Mouse (Mus musculus) brown adipose tissue, adult 24 weeks (tissue): ENCODE measurements around the gene Atg4b. TPM values are rescaled to one million over a fixed set of nuclear protein-coding genes. Genes with fewer than 3 reads are reported as not detected.
"Not testable (repeated sequence)": the region's sequence is repeated elsewhere in the genome, so short reads cannot be mapped to it uniquely, and the experiment has no call there.

Experiments used
- H3K27ac ChIP-seq: fragments of 200-500 bp; replicated peaks from 2 replicates; pipeline ENCODE4 v1.5.1; 2012; ENCODE audit warnings: low read depth, mild to moderate bottlenecking, low read length
- H3K4me1 ChIP-seq: fragments of 200-500 bp; 2 replicates; pipeline ENCODE4 v1.6.1; 2012; ENCODE audit warnings: low read length, mixed read lengths; ENCODE audit not compliant: control insufficient read depth, insufficient read depth, insufficient read length
- H3K4me3 ChIP-seq: fragments of 200-500 bp; 2 replicates; pipeline ENCODE4 v1.5.1; 2012; ENCODE audit warnings: low read depth, mild to moderate bottlenecking, low read length, moderate library complexity; ENCODE audit not compliant: insufficient read depth
- polyA plus RNA-seq: library from polyadenylated mRNA; stranded (reverse); fragments of >200 nt; gene quantifications from 2 replicates; pipeline ENCODE4 v1.2.4, GENCODE M21; 2012; ENCODE audit not compliant: missing spikeins, insufficient read depth, insufficient read length

Gene Atg4b
- polyA plus RNA-seq, 1 experiment, result 43.4 TPM

DNA sequence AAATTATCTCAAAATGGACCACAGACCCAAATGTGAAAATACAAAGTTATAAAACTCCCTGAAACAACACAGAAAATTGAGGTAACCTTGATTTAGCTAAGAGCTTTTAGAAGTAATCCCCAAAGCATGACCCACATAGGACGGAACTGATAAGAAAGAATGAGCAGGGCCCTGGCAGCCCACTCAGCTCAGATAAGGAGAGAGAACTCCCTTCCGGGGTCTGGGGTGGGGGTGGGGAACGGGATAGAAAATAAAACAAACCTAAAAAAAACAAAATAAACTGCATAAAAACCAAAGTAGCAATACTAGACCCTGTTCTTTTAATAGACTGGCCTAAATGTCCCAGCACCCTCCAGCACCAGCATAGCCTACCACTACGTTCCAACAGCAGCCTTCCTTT lies 9.3 kb upstream of the Atg4b start:
- H3K4me3 ChIP-seq, result no peak overlapping the region
- no peak overlapping the region for H3K27ac ChIP-seq
- peaks cover 6% of the 10 kb centered on the region for H3K4me1 ChIP-seq

DNA sequence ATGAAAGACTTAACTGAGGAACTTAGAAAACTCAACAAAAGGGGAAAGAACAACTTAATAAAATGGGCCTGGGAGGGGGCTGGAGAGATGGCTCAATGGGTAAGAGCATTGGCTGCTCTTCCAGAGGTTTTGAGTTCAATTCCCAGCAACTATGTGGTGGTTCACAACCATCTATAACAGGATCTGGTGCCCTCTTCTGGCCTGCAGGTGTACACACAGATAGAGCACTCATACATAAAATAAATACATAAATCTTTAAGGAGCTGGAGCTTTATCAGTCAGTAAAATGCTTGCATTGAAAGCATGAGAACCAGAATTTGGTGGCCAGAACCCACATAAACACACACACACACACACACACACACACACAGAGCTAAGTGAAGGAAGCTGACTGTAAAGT lies 8.4 kb upstream of the Atg4b start:
- no peak overlapping the region for H3K27ac ChIP-seq
- no peak overlapping the region for H3K4me3 ChIP-seq
- H3K4me1 ChIP-seq, result peaks cover 6% of the 10 kb centered on the region

DNA sequence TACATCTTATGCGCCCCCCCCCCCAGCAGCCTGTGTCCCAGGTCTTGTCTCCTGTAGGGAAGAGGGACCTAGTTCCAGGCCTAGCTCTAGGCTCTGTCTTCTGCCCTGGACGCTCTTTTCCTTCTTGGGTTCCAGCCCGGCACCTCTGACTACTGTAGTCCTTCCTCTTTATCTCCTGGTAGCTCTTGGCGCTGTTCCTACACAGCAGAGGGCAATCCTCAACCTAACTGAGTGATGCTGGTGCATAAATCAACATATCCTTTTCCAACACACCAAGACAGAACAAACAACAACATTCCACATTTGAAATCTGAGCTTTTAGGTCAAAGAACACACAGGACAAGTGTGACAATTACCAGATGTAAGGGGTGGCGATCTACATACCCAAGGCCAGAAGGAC lies 5.1 kb upstream of the Atg4b start:
- peaks cover 6% of the 10 kb centered on the region for H3K4me1 ChIP-seq
- no peak overlapping the region for H3K4me3 ChIP-seq
- no peak overlapping the region for H3K27ac ChIP-seq

DNA sequence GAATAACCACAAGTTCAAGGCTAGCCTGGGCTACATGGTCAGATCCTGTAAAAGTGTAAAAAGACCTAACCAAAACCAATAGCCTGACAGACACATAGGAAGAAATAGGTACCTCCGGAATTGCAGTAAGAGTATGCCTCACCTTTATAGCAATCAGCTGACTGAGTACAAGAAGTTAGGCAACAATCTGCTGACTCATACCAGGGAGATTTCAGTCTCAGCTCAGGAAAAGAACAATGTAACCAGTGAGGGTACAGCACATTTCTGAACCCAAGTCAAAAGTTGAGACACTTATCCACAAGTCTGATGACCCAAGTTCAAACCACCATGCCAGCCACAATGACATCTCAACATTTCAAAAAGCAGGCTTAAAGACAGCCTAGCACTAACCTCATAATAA lies 2.8 kb upstream of the Atg4b start:
- Histone ChIP-seq H3K4me1 (peaks cover 8% of the 10 kb centered on the region), H3K4me3 (no peak overlapping the region), H3K27ac (no peak overlapping the region)

DNA sequence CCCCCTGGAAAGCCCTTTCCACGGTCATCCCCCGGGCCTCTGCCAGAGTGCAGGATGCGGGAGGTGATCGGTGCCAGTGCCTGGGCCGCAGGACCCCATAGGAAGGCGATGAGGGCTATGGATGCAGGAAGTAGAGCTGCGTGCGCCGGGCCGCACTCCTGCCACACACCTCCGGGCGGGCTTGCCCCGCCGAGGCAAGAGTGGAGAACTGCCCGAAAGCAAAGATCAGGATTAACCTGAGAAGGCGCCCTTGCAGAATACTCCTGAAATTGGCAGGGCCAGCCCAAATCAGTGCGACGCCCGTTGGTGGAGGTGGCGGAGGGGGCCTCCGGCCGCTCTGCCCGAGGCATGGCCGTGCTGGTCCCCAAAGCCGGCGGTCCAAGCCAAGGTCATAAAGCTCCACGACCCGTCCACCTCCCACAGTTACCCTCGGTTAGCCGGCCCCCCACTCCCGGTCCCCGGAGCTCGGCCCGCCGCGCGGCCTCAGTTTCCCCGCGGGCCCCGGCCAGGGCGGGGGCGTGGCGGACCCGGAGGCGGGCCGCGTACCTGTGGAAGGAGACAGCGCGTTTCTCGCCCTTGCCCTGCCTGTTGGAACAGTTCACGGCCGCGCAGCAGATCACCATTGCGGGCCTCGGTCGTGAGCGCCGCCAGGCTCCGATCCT lies 2.7 kb downstream of the Atg4b start:
- Histone ChIP-seq H3K27ac (peak overlapping the region; percentile 43; the same call in 1 of the 2 replicates), H3K4me1 (peaks cover 7% of the 10 kb centered on the region; the same call in 1 of the 2 replicates), H3K4me3 (peak overlapping the region; percentile 91)

DNA sequence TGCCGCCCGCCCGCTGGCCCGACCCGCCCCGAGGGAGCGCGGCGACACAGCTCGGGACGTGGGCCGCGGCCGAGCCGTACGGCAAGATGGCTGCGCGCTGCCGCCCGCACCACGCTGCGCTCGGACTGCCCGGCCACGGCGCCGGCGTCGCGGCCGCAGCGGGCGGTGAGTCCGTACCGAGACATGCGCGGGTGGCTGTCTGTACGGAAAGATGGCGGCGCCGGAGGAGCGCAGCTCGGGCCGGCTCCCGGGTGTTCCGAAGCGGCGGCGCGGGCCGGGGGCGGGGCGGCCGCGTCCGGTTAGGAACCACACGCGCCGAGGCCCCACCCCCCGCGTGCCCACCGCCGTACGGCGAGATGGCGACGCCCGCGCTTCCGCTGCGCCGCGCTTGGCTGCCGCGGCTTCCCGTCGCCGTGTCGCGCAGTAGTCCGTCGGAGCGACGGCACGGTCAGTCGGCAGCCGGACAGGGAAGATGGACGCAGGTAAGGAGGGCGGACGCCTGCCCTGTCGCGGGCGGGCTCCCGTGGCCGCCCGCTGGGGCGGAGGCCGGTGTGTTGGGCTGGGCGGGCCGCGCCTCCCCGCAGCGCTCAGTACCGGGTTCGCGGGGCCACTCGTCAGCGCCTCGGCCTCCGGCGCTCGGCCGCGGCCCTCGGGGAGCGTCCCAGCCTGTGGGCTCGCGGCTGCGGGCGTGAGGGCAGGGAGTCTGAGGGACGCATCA lies 3.4 kb downstream of the Atg4b start, which contains the start of gene Thap4:
Gene Thap4, minus strand, starts transcription at position 292 of the 718 bp plus-strand sequence.
- peak within 1 kb of the TSS; percentile 91 for H3K4me3 ChIP-seq
- peak within 1 kb of the TSS; percentile 43; the same call in 1 of the 2 replicates for H3K27ac ChIP-seq
- H3K4me1 ChIP-seq, result peaks cover 7% of the 10 kb centered on the region; the same call in 1 of the 2 replicates

DNA sequence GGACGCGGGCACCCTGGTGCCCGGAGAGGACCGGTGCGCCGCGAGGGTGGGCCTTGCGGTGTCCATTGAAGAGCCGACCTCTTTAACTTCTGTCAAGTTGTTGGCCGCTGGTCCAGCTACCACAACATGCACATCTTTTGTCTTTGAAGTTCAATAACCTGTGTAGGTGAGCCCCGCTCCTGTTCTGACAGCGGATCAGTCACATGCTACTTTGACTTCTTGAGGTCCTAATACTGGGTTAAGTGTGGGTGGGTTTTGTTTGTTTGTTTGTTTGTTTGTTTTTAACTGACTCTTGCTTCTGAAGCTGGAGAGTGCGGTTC lies 4.0 kb downstream of the Atg4b start:
- Histone ChIP-seq H3K4me3 (peak overlapping the region; percentile 91), H3K27ac (0 out of 2 replicates have a peak overlapping the region, but pooled peaks have one; percentile 13), H3K4me1 (peaks cover 7% of the 10 kb centered on the region; the same call in 1 of the 2 replicates)

DNA sequence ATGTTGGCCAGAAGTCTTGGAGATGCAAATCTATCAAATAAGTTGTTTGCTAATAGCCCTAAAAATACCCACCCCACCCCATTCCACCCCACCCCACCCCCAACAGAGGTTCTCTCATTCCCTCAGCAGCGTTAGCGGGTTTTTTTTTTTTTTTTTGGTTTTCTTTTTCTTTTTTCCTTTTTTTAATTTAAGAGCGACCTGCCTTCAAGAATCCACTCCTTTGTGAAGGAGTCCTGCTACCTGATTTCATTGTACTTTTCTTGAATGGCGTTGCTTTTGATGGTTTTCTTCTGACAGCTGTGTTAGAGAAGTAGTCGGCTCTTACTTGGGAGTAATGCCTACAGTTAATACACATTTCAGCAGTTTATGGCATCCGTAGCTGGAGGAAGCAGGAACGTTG lies 4.3 kb downstream of the Atg4b start:
- Histone ChIP-seq H3K27ac (no peak overlapping the region), H3K4me1 (peaks cover 7% of the 10 kb centered on the region; the same call in 1 of the 2 replicates), H3K4me3 (peak overlapping the region; percentile 91)

DNA sequence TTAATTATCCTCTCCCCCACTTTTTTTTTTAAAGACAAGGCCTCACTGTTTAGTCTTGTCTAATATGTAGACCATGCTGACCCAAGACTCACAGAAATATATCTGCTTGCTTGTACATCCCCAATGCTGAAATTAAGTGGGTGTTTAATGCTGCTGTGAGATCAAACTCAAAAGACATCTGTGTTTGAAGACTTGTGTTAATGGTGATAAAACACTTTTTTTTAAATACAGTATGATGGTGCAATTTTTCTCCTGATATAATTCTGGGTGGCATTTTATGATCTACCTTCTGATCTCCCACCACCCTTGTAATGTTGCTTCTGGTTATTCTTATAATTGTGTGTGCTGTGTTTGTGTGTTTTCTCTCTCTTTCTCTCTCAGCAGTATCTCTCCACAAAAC lies 4.9 kb downstream of the Atg4b start:
- no peak overlapping the region for H3K27ac ChIP-seq
- H3K4me3 ChIP-seq, result no peak overlapping the region

DNA sequence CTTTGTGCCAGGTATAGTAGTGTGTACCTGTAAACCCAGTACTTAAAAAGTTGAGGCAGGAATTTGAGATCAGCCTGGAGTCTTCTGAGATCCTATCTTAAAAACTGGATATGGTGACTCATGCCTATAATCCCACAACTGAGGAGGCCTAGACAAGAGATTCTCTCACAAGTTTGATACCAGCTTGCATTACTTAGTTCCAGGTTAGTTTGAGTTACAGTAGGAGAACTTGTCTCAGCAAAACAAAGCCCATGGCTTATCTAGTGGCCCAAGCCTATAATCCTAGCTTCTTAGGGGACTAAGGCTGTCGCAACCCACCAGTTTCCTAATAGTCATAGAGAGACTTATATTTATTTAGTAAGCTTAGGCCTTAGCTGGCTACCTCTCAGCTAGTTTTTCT lies 8.8 kb downstream of the Atg4b start:
- Histone ChIP-seq H3K4me1 (peaks cover 5% of the 10 kb centered on the region; the same call in 1 of the 2 replicates), H3K4me3 (no peak overlapping the region), H3K27ac (no peak overlapping the region)

More for the DNA sequence above, 4.9 kb downstream of the Atg4b start:
- peaks cover 7% of the 10 kb centered on the region; the same call in 1 of the 2 replicates for H3K4me1 ChIP-seq

DNA sequence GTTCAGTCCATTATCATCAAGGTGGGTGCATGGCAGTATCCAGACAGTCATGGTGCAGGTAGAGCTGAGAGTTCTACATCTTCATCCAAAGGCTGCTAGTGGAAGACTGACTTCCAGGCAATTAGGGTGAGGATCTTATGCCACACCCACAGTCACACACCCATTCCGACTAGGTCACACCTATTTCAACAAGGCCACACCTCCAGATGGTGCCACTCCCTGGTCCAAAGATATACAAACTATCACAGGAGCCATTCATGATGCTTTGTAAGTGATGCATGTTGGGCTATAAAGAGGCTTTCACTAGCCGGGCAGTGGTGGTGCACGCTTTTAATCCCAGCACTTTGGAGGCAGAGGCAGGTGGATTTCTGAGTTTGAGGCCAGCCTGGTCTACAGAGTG lies 12.2 kb downstream of the Atg4b start:
- not testable (repeated sequence) for H3K27ac ChIP-seq, H3K4me3 ChIP-seq, H3K4me1 ChIP-seq

DNA sequence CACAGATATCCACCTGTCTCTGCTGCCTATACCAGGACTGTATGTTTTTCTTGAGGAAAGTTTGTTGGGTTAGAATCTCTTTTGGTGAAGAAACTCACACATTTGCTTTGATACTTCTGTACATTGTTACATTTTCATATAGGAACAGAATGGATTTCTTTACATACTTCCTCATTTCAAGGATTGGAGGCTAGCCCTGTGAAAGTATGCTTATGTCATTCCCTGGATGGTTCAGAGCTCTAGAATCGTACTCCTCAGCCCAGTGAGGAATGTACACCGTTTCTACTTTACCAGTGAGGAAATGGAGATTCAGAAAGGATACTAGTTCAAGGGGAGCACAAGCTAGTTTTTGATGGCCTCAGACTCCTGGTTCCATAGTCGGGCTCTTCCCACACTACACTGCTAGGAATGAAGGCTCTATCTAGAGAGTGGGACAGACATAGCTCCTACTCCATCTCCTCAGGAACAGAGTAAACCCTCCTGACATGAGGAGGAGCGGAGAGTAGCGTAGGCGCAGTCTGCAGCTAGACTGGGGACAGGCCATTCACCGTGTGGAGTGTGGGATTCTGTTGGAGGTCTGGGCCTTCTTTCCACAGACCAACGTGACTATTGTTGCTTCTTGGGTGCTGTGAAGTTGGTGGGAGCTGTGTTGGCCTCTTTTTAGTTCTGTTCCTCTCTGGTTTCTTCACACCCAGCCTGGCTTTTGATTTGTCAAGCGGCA lies 13.7 kb downstream of the Atg4b start:
- no peak overlapping the region for H3K27ac ChIP-seq
- no peaks in the 10 kb centered on the region for H3K4me1 ChIP-seq
- no peak overlapping the region for H3K4me3 ChIP-seq

DNA sequence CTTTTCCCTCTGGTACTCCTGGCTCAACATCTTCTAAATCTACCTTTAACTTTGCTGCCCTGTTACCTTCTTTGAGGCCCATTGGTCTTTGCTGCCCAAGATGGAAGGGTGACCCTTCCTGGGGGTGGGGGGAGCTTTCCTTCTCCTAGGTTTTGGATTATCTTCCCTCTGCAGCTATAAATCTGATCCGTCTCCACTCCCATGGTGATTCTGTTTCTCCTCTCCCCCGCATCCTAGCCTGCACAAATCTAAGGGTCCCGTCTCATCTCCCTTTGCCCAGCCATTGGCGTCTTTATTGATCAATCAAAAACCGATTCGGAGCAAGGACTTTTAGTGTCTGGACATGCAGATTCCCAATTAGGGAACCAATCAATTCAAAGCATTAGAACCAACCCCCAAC lies 16.3 kb downstream of the Atg4b start:
- no peaks in the 10 kb centered on the region for H3K4me1 ChIP-seq
- no peak overlapping the region for H3K4me3 ChIP-seq
- no peak overlapping the region for H3K27ac ChIP-seq

DNA sequence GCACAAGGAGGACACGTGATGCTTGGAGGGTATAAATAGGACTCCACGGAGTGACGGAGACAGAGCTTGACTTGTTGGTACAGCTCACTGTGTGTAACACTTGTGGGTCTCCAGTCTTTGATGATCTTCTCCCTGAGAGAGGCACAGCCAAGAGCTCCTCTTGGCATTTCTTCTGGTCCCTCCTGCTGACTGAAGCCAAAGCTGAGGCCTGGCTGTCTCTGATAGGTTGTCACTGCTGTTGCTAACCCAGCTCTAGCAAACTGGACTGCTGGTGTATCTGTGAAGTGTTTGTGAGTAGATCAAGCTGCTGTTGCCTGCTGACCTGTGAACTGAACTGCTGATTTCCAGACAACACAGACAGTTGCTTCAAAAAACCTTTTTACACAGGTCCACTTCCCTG lies 18.6 kb downstream of the Atg4b start:
- H3K4me3 ChIP-seq, result no peak overlapping the region
- H3K4me1 ChIP-seq, result no peaks in the 10 kb centered on the region
- H3K27ac ChIP-seq, result no peak overlapping the region

DNA sequence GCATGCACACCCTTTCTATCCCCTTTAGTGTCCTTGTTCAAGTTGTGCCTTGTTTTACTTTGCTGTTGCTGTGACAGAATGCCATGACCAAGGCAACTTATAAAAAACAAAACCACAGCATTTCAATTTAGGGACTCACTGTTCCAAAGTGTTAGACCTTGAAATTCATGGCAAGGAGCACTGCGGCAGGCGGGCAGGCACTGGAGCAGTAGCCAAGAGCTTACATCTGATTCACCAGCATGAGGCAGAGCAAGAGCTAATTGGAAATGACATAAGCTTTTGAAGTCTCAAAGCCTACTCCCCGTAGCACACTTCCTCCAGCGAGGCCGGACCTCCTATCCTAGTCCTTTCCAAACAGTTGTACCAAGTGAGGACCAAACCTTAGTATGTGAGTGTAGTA lies 25.4 kb downstream of the Atg4b start:
- Histone ChIP-seq H3K4me1 (no peaks in the 10 kb centered on the region), H3K4me3 (no peak overlapping the region), H3K27ac (no peak overlapping the region)
